Mouse (Mus musculus): ENCODE measurements around the gene Chsy1.
A peak's percentile ranks its signal among the peaks of the same experiment; 100 is the strongest.
"Not testable (repeated sequence)": the region's sequence is repeated elsewhere in the genome, so short reads cannot be mapped to it uniquely, and the experiment has no call there.

Gene Chsy1

DNA sequence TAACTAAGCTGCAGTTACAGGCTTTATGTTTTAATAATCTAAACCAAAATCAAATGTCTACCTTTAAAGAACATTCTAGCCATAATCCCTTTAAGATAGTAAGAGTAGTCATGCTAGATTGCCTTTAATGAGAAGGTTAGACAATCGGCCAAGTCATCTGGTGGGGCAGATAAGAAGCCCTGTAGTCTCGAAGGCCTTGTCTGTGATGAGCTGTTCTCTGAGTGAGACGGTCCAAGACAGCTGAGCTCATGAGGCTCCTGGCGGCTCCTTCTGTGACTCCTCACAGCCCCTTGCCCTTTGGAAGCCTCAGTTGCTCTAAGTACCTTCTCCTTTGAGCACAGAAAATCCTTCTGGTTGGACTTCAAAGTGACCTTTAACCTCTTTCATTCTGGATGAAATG, 67.6 kb downstream of the Chsy1 start:
- DNase-seq (ENCODE audit: low spot score in 2 of 2) = no peak

DNA sequence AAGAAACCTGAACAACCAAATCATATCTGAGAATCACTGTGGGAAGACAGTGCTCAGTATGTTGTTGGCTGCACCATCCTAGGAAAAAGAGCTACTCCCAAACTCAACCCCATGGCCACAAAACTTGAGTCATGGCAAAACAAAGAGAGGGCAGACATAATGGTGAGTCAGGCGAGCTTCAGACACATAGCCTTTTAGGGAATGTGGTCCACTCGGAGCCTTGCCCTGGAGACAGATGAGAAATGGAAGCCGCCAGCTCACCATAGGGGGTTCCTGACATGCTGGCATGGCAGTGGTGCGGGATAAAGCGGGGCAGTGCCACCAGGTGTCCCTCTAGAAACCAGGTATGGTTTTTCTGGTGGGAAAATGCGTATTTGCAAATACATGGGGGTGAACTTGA, 68.8 kb downstream of the Chsy1 start:
- no peak for DNase-seq (ENCODE audit: low spot score in 2 of 2)

DNA sequence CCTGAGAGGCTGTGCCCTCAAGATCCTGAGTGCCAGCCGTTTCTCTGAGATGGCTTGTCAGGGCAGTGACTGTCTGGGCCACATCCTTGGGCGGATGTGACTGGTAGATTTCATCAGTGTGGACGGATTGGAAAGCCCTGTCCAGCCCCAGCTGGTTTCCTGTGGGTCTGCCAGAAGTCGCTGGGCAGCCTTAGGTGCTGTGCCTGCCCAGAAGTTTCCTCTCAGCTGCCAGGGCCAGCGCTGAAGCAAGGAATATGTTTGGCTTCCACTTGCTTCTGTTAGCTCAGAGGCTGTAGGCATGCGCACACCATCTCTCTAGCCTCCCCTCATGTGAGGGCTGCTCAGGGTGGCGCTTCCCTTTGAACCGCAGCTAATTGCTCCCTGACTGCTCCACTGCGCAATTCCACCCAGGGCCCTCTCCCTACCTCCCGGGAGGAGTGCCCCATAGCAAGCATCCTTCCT, 69.8 kb downstream of the Chsy1 start:
- DNase-seq (ENCODE audit: low spot score in 2 of 2) = no peak

DNA sequence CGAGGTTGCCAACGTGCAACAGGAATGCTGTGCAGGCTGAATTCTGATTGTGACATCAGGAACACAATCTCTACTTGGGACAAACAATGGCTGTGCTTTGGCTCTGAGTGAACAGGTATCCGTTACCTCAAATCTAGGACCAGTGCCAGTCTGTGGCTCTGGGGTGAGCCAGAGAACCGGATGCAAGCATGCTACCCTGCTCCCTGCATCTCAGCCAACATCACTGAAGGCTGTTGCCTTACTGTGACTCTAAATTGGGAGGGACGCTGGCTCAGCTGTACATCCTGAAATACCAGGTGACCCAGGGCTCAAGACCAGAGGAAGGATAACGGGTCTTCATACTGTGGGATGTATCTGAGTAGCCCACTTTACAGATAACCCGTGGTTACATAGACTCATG, 70.4 kb downstream of the Chsy1 start:
- DNase-seq (ENCODE audit: low spot score in 2 of 2) = no peak

DNA sequence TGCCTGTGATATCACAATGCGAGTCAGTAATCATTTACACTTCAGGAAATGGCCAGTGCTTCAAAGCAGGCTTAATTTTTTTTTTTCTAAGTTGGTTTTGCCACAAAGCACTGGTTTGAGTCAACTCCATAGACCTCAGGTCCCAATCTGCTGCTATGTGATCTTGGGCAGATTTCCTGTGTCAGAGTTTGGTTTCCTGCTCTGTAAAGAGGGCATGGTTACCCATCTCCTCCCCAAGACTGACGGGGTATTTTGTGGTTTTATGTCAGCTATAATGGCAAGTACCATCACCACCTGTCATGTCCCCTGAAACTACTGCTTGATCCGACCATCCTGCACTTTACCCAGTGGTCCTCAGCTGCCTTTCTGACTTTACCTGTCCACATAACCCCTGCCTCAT, 70.9 kb downstream of the Chsy1 start:
- DNase-seq (ENCODE audit: low spot score in 2 of 2) = no peak

DNA sequence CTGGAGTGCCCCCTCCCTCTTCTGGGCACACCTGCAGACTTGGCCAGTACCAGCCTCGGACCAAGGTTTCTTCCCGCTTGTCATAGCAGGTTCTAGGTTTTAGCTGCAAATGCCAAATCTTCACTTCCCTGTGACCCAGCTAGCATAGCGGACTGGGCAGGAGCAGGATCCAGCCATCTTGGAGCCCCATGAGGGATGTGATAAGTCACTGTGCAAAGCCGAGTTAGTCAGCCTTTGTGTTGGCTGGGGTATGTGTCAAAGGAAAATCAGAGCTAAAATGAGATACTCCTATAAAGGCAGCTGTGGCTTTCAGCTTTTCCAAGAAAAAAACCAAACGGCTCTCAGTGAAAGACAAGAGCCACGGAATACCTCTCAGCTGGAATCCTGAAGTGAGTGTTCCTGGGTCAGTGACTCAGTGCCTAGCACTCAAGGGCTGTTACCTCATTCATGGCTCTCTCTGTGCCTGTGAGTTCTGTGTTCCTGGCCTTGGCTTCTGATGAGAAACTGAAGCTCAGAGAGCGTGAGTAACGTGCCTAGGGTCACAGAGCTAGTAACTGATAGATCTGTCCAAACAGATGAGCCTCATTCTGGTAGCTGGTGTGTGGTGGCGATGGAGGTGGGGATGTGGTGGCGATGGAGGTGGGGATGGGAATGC, 71.5 kb downstream of the Chsy1 start:
- DNase-seq (ENCODE audit: low spot score in 2 of 2) = no peak

DNA sequence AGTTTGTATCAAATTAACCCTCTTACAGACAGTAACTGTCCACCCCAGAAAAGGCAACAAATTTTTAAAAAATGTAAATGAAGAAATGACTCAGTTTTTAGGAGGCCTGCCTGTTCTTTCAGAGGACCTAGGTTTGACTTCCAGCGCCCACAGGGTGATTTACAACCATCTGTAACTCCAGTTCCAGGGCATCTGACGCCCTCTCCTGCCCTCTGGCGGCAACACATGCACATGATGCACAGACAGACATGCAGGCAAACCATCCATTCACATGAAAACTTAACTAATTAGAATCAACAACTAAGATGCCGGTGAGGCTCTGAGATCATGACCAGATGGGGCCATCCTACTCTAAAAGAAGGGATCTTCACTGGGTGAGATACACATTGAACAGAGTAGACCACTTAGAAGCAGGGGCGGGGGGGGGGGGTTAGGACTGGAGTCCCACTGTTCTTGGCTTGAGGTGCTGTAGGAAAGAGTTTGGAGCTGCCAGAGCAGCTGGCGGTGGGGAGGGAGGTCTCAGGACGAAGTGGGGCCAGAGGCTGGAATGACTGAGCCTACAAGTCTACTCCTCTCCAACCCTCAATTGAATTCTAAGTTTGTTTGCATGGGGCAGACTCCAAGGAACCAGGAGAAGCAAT, 72.9 kb downstream of the Chsy1 start:
- no peak for DNase-seq (ENCODE audit: low spot score in 2 of 2)

DNA sequence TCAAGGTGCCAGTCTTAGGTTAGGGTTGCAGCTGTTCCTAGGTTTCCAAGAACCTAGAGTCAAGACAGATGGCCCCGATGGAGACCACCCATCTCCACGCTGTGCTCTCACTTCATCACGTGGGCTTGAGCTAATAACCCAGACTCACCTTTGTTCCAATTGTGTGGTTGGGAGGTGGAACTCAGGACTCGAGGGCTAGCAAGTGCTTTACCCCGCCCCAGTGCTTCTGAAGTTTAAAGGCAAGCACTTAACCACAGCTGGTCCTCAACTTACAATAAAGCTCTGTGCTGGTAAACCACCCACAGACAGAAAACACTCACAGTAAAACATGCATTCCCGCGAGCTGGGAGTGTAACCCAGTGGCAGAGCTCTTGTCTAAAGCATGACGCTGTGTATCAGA, 74.1 kb downstream of the Chsy1 start:
- DNase-seq (ENCODE audit: low spot score in 2 of 2) = no peak

DNA sequence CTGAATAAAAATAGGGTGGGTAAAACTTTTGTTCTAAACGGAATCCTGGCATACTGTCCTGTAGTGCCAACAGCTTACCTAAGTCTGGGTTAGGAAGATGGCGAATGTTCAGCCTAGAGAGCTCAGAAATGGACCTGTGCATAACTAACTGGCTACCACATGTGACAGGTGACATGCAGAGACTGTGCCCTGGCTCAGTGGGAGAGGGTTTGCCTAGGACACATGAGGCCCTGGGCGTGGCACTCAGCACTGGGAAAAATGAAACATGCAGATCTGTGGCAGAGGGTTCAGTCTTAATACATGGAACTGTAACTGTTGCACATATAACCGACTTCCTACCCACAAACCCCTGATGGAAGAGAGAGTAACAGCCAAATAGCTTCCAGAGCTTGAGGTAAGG, 74.7 kb downstream of the Chsy1 start:
- DNase-seq (ENCODE audit: low spot score in 2 of 2) = no peak

DNA sequence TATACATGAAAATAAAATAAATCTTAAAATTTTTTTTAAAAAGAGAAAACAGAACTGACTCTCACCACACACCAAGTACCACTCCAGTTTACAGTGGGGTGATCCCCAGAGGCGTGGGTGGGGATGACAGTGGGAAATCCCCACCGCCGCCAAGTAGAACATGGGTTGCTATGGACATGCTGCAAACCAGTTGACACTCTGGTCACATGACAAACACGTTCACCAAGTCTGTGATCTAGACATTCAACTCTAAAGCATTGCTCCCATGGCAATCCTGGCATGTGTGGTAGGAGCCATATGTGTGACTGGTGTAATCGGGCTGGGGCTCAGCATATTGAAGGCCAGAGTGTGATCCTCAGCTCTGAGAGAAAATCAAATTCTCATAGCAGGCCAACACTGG, 76.1 kb downstream of the Chsy1 start:
- DNase-seq (ENCODE audit: low spot score in 2 of 2) = no peak

DNA sequence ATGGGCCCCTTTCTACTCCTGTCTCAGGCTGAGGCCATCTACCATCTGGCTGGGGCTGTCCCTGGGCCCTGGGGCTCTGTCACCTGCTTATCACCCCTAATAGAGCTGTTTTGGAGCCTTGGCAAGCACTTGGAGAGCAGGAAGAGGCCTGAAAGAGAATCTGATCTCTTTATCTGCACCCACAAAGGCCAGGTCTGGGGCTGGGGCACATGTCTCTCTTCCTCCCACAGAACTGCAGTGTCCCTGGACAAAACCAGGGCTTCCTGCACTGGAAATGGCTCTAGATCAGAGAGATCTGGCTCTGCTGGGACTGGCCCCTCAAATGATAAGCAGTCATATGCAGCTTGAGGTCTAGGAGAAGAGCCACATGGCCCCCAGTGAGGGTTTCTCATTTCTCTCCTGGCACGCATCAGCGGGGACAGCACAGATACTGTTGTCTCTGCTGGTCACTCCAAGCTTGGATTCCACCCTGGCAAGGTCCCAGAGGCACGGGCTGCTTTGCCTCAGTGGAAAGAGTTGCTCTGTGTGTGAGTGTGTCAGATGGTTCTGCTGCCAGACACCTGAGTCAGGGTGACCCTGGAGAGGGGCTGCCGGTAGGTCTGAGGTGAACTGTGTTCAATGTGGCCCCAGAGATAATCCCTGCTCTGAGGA, 78.4 kb downstream of the Chsy1 start:
- no peak for DNase-seq (ENCODE audit: low spot score in 2 of 2)

DNA sequence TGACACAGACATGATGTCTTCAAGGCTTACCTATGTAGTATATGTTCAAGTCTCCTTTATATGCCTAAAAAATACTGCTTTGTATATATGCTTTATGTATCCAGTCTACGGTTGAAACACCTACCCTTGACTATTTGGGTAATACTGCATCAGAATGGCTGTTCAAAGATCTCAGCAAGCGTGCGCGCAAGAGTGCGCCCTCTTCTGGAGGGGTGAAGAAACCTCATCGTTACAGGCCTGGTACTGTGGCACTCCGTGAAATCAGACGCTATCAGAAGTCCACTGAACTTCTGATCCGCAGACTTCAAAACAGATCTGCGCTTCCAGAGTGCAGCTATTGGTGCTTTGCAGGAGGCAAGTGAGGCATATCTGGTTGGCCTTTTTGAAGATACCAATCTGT, 81.1 kb downstream of the Chsy1 start:
- DNase-seq (ENCODE audit: low spot score in 2 of 2) = not testable (repeated sequence)

DNA sequence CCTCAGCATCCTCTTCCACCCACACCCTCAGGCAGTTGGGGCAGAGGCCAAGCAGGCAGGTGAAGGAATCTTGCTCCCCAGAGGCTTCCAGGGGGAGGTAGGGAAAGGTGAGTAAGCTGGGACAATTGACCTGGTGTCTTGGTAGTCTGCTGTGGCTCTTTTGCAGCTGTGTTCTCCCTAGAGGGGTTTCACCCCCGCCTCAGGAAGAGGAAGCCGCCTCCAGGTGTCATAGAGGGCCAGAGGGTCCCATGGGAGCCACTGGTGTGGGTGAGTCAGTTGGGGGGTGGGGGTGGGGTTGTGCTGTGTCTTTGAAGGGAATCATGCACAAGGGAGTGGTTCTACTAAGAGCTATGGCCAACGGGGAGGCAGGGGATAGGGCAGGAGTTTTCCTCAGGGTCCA, 85.2 kb downstream of the Chsy1 start:
- DNase-seq (ENCODE audit: low spot score in 2 of 2) = peak; percentile 36 to 57

DNA sequence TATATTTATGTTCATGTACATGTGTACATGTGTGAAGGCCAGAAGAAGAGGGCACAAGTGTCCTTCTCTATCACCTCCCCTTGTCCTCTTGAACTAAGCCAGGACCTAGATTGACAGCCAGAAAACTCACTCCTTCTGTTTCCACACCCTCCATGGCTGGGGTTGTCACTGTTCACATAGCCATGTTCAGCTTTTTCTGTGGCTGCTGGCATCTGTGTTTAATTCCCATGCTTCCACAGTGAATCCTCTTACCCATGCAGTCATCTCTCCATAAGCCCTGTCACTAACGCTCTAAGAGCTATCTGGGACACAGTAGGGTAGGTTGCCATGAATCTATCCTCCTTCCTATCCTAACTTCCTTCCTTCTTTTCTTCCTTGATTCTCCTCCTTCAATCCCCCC, 86.6 kb downstream of the Chsy1 start:
- DNase-seq (ENCODE audit: low spot score in 2 of 2) = no peak

DNA sequence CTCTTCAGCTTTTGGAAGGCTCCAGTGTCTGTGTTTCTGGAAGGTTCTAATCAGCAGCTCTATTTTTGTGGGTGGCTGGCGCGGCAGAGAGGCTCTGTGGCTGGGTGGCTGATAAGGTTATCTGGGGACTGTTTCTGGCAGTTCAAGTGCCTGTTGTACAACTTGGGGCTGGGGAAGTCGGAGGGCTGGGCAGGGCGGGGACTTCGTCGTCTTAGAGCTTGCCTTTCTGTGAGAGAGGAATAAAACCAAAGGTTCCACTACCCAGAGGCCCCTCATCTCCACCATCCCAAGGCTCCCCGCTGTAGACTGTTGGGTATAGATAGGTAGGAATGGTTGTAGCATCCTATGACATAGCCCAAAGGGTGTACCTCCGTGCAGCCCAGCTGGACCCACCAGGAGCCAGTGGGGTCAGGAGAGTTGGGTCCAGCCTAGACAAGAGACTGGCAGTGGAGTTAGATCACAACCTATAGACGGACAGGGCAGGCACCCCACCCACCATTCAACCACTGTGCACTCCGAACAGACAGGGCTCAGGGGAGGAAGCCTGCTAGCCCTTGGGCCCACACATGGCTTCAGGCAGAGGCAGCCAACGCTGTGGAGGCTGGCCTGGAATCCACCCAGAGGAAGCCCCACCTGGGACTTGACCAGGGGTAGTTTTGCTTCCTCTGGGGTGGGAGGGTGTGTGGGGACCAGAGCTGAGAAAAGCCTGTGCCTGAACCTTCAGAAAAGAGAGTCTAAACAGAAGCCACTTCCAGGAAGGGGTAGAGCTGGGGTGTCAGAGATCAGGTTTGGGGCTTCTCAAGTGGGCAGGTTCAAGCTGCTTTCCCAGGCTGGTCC, 87.5 kb downstream of the Chsy1 start:
- peak; percentile 47 to 55 for DNase-seq (ENCODE audit: low spot score in 2 of 2)

DNA sequence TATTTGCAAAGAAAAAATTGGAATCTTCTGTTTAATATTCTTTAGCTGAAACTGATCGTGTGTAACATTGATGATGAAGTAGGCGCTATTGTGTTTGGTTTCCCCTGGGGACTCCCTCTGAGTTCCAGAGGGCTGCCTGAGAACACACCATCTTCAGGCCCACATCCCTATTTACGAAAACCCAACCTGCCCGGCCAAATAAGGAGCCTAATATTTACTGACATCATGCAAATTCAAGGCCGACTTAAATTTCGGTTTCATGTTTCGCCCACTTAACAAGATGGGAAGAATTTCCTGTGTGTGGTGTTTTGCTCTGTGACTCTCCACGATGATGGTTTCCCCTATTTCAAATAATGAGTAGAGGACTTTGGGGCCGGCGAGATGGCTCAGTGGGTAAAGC, 89.1 kb downstream of the Chsy1 start:
- DNase-seq (ENCODE audit: low spot score in 2 of 2) = no peak

DNA sequence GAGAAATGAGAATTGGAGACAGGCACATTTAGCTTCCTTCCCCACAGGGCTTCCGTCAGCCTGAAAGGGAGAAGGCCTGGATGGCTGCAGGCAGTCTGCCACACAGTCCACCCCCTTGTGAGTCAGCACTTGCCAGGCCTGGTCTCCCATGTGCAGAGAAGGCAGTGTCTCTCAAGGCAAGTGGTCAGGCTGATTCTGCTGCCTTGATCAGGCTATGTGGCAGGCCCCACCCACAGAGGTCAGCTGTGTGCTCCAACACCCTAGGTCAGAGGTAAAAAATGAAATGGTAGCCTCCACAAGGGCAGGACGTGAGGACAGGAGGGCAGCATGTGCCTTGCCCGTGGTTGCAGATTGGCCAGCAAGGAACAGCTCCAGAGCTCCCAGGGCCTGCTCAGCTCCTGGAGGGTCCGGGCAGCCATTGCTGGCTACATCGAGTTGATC, 90.1 kb downstream of the Chsy1 start:
- no peak for DNase-seq (ENCODE audit: low spot score in 2 of 2)

DNA sequence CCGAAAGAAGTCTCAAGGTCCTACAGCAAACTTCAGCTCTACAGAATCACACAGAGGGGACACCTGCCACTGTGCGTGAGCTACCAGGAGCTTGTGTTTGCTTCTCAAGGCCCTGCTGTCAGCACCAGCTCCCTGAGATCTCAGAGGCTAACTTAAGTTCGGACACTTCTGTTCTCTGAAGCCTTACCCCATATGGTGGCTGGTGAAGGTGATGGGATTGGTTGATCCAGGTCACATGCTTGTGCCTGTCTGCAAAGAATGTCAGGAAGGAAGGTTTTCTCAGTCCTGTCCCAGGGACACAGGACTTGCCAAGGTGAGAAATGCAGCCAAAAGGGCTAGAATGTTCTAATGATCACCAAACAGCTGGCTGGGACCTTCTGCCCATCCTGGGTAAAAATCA, 91.1 kb downstream of the Chsy1 start:
- no peak for DNase-seq (ENCODE audit: low spot score in 2 of 2)

DNA sequence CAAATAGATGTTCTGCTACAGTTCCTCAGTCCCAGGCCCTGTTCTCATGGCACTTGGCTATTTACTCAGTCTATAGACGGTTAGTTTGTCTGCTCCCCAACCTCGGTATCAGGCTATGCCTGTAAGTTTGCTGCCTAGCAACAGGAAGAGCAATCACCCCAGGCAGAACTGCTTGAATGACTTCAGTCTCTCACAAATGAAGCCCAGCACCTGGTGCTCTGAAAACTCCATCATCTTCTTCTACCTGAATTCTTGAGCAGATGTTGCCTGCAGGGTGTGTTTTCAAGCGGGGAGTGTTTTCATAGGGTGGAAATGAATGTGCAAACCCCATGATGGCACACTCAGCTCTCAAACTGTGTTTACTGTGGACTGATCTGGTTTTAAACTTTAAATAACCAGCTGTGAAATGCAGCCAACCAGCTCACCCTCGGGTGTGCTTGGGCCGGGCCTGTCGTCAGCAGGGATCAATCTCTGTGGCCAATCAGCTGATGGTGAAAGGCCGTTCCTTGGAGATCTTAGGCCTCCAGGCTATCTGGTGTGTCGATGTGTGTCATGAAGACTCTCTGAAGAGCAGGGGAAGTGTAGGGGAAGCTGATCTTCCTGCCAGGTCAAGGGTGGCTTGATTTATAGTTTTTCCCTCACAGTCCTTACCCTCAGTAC, 91.6 kb downstream of the Chsy1 start:
- no peak for DNase-seq (ENCODE audit: low spot score in 2 of 2)

DNA sequence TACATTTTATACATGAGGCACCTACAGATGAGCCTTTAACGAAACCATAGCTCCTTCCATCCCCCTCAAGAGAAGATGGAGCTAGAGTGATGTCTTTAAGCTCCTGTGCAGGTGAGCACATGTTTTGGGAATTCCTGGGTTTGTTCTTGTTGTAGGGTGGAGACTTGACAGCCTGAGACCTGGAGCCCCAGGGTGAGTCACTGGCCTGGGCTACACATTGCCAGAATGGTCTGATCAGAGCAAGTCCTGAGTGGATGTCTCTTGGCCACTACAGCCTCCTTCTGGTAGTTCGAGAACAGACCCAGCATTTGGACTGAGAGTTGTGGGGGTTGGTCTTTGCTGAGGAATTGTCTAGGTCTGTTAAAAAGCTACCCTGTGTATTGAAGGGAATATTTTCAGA, 92.3 kb downstream of the Chsy1 start:
- DNase-seq (ENCODE audit: low spot score in 2 of 2) = no peak

DNA sequence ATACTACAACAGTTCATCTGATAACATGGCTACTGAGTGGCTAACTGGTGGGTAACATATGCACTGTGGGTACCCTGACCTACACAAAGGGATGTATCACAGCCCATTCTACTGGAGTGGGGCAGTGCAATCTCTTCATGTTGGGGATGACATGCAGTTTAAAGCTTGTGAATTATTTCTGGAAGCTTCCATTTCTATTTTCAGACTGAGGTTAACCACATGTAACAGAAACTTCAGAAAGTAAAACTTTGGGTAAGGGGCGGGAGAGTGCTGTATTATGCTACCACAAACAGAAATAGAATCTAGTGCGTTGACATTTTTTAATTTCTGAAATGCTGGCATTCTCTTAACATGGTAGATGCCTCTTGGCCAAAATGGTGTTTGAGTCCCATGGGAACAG, 100.6 kb downstream of the Chsy1 start:
- DNase-seq (ENCODE audit: low spot score in 2 of 2) = no peak

DNA sequence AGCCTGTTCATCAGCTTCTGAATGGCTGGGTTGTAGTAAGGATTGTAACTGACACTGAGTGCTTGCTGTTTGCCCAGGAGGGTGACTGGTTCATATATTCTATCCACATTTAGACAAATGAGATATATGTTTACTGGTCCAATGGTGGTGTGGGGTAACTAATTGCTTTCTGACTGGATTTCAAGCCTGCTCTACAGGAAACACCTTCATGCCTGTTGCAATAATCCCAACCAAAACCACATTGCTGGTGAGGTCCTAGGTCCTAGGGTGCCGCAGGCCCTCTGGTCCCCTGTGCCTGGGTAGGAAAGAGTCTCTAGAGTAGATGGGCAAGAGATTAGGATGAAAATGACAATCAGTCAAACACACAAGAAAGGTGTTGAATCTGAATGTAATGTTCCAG, 103.6 kb downstream of the Chsy1 start:
- DNase-seq (ENCODE audit: low spot score in 2 of 2) = no peak

Measured in spleen, postnatal 14 days (tissue).